Mouse (Mus musculus): ENCODE measurements around the gene Cmklr1.

Gene Cmklr1

DNA sequence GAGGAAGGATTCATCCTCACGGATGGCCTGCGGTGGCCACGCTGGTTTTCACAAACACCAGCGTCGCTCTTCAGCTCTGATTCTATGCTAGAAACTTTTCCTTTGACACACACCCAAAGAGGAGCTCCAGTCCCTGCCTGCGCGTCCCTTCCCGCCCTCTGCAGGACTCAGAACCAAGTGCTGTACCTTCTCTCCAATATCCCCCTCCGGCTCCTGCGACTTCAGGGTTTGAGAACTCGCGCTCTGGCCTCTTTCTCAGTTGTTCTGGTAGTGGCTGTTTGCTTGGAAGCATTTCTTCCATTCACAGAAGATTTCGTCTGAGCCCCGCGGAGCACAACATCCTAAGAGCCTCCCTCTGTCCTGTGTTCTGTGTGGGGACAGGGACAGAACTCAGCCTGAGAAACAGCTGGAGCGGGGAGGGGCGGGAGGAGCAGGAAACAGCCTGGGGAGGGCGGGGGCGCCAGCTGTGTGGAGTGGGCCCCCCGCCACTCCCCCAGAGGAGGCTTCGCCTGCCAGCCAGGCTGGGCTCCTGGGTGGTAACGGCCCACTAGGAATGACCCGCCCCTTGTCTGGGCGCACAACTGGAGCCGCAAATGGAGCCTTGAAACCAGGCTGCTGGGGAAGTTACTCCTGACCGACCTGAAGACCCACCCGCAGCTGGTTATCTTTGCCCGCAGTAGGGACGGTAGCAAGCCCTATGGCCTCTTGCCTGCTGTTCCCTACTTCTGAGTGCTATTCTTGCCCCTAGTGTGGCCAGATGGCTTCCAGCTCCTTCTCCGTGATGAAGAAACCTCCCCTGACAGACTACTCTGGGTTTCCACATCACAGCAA is at the start of gene Cmklr1:
Cmklr1 (minus strand) TSS at position 392 of the 831 bp plus-strand sequence.
- peak; percentile 38 for DNase-seq

DNA sequence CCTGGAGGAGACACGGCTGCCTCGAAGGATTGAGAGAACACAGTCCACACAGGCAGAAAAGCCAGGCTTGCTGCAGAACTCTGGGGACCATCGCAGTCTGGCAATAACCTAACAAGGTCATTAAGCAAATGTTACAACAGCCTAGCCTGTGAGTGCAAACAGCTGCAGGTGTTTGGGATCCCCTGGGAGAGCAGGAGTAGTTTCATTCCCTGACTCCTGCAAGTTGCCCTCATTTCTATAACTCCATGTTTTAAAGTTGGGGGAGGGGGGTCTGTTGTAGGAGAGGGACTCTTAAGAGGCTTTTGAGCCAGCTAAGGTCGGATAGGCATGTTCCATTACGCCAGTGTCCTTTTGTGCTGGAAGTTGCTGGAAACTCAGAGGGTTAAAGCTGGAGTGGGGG is 44.2 kb upstream of the Cmklr1 start:
- no peak for DNase-seq

DNA sequence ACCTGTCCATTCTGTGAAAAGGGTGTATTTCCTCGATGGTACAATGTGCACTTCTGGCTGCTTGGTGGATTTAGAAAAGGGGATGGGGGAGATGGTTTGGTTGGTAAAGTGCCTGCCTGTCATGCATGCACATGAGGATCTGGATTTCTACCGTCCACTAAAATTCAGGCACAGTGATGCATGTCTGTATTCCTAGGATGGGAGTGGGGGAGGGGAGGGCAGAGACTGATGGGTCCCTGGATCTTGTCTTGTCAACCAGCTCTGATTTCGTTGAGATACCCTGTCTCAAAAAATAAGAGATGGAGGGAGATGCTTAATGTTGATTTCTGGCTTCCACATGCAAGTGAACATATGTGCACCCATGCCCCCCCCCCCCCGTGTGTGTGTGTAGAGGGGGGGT is 43.8 kb upstream of the Cmklr1 start:
- no peak for DNase-seq

DNA sequence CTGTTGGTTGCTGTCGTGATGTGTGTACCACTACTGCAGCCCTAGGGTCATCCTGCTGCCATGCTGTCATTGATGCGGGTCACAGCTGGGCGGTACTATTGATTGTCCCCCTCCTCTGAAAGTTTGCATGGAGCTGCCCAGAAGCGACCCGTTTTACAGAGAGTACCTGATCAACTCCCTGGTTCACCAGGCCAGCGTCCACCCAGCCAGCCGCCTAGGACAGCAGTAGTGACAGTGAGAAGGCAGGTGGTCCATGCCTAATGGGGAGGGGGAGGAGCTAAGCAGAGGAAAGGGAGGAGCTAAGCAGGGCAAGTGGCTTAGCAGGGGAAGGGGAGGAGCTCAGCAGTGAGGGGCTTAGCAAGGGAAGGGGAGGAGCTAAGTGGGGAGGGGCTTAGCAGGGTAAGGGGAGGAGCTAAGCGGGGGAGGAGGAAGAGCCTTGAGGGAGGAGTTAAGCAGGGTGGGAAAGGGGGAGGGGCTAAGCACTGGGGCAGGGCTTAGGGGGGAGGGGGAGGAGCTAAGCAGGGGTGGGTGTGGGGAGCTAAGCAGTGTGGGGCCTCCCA is 43.0 kb upstream of the Cmklr1 start:
- DNase-seq, result no peak

DNA sequence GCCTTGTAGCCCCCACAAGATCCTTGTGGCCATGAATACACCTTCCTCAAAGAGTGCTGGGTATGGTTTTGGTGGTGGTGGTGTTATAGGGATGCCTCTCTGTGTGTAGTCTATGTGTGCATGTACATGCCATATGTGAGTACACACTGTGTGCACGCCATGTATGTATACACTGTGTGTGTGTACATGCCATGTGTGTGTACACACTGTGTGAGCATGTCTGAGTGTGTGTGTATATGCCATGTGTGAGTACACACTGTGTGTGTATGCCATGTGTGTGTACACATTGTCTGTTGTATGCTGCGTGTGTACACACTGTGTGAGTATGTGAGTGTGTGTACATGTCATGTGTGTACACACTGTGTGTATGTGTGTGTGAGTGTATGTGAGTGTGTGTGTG is 40.6 kb upstream of the Cmklr1 start:
- DNase-seq, result no peak

DNA sequence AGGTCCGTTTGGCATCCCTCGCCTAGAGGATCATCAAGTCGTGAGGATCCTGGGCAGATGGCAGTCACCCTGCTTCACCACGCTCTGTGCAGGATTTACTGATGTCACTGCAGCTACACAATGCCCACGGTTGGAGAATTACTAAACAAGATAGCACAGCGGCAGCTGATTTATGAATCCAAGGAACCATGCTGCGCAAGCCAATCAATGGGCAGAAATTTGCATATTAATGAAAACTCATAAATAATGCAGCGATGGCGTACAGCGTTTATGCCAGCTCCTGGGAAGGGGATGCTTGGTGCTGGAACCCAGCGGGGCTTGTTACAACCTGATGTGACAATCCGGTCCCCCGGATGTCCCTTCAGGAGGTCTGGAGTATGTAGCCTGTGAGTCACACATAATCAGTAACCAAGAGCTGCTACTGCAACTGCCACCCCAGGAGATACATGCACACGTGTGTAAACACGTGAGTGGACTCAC is 39.9 kb upstream of the Cmklr1 start:
- no peak for DNase-seq

DNA sequence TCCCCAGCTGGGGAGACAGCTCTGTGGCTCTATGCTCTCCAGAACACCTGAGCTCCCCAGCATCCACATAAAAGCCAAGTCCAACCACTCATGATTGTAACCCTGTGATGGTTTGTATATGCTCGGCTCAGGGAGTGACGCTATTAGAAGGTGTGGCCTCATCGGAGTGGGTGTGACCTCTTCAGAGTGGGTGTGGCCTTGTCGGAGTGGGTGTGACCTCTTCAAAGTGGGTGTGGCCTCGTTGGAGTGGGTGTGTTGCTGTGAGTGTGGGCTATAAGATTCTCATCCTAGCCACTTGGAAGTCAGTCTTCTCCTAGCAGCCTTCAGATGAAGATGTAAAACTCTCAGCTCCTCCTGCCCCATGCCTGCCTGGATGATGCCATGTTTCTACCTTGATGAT is 37.3 kb upstream of the Cmklr1 start:
- no peak for DNase-seq

DNA sequence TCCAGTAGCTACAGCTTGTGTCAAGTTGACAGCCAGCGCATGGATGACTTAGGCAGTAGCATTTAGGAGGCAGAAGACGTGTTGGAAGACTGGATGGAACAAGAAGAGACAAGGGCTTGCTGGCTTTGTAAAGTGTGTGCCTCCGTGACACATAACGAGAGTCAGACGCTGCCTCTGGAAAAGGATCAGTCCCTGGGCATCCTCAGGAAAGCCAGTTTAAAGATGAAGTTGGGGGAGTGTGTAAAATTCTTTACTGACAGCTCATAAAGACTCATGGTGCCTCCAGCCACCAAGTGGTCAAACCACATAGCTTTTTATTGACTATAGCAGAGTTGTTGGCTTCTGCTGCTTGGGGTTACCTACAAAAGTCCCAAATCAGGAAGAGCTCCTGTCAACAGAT is 35.2 kb upstream of the Cmklr1 start:
- no peak for DNase-seq

DNA sequence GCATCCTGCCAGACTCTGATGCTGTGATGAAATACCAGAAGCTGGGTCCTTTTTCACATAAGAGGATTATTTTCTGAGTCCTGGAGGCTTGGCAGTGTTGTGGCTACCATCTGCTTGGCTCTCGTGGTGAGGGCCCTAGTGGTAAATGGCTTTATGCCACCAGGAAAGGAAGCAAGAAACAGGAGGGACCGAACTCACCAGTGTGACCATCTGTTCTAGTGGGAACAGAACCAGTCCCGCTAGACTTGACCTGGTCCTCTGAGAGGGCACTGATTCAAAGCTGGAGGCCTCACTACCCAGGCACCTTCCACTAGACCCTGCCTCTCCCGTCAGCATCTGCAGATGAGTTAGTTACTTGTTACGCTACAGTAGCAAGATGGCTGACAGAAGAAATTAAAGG is 33.0 kb upstream of the Cmklr1 start:
- no peak for DNase-seq

DNA sequence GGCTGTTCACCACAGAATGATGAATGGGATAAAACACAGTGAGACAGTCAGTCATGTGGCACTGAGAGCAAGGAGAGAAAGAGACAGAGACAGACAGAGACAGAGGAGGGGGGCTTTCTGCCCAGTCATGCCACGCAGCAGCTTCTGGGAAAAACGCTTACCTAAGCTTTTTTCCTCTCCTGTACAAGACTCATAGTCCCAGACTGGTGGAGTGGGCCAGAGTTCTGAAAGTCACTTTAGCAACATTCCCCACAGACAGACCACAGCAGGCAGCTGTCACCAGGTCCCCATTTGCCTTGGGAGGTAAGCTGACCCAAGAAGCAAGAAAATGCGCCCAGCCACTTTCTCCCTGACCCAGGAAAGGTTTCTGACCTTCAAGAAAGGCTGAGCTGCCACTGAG is 32.2 kb upstream of the Cmklr1 start:
- no peak for DNase-seq

DNA sequence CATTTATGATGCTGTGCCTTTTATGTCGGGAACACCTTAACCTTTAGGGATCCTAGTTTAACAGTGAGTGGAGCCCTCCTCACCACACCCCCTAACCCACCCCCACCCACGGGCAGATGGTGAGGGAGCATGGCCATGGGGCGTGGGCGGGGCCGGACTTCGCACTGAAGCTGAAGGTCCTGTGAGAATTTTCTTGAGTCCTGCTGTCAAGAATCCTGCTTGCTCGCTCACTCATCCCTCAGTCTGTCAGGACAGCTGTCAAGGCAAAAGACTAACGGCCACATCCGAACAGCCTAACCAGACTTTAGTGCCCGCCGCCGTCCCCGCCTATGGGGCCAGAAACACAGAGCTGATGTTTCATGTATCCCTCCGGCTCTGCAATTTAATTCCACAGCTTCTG is 31.0 kb upstream of the Cmklr1 start:
- no peak for DNase-seq

DNA sequence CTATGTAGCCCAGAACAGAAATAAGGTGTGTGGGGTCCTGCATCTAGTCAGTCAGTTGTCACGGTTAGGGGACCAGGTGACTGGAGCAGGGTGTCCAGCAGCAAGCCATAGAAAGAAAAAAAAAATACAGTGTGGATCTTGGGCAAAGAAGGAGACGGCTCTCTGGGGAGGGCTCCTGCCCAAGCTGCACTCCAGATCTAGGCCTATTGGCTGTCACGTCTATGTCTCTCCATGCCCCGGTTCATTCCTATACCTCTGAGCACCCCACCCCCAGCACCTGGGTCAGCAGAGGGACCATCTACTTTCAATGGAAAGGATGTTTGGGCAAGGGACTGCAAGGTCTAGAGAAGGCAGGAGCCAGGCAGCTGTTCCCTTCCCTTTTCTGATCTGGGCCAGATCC is 29.3 kb upstream of the Cmklr1 start:
- no peak for DNase-seq

DNA sequence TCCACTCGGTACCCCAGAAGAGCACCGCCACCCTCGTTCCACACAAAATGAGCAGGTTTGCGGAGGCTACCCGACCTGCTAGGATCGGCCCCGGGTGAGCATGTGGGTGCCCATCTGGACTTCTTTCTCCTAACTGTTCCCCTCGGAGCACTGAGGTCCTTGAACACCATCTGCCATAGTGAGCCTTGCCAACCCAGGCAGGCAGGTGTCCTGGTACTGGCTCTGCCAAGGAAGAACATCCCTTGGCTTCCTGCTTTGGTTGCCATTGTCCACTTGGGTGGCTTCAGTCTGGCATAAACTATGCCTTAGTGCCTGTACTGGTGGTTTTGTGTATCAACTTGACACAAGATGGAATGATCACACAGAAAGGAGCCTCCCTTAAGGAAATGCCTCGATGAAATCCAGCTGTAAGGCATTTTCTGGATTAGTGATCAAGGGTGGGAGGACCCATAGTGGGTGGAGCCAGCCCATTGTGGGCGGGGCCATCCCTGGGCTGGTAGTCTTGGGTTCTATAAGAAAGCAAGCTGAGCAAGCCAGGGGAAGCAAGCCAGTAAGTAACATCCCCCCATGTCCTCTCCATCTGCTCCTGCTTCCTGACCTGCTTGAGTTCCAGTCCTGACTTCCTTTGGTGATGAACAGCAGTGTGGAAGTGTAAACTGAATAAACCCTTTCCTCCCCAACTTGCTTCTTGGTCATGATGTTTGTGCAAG is 28.7 kb upstream of the Cmklr1 start:
- DNase-seq, result no peak

DNA sequence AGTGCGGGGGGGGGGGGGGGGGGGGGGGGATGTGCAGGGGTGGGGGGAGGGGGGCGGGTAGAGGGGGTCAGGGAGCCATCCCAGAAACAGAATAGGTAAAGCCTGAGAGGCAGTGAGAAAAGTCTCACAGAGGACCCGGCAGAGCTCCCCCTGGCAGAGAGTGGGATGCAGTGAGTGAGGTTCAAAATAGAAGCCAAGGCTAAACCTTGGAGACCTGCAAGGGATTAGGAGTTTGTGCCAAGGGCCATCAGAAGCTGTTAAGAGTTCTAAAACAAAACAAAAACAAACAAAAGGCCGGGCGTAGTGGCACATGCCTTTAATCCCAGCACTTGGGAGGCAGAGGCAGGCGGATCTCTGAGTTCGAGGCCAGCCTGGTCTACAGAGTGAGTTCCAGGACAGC is 27.3 kb upstream of the Cmklr1 start:
- no peak for DNase-seq

DNA sequence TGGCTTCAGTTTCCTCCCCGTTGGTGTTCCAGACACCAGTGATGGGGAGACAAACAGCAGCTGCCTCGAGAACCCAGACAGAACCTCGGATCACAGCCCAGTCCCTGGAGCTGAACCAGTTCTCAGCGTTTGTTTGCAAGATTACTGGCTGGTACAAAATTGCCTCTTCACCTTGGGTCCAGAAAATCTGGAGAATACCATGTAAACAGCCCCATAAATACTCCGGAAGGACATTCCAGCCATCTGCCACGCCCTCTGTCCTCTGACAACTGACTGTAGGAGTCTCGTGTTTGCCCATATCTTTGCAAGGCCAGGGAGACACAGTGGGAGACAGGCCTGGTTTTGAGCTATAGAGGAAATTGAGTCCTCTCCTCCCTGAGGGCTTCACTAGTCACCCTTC is 24.6 kb upstream of the Cmklr1 start:
- DNase-seq, result no peak

DNA sequence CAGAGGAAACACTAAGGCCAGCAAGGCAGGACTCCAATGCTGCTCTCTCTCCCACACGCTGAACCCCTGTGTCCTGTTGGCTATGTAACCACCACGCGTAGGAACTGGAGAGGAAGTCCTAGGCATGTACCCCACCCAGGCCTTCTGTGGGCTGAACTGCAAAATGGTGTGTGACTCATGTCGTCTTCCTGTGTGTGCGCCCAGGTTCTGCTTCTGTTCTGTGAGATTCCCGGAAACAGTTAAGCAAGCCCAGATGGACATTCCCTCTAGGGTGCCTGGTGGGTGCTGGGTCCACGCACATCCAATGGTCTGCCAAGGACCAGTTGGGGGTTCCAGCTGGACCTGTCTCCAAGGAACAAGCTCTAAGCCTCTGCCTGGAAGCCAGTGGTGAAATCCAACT is 22.2 kb upstream of the Cmklr1 start:
- no peak for DNase-seq

DNA sequence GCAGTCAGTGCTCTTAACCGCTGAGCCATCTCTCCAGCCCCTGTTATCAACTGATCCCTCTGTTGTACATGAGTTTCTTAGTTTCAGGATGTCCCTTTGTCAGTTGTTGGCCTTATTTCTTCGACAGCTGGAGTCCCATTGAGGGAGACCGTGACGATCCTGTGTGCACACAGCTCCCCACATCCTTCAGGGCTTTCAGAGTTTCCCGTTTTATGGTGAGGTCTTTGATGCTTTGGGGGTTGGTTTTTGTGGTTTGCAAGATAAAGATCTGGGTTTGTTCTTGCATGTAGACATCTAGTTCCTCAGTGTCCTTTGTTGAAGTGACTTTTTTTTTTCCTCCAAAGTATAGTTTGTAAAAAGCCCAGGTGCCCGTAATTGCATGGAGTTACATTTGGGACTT is 20.4 kb upstream of the Cmklr1 start:
- peak; percentile 38 for DNase-seq

DNA sequence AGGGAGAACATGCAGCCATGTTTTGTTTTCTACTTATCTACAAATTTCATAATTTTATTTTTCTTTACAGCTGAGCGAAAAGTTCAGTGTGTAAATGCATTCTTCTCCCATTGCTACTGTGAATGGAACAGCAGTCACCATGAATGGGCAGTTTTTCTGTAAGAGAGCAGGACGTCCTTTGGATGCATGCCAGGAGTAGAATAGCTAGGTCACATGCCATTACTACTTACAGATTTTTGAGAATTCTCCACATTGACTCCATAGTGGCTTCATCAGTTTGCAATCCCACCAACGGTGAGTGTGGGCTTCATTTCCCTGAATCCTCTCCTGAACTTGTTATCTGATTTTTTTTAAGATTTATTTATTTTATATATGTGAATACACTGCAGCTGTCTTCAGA is 19.9 kb upstream of the Cmklr1 start:
- no peak for DNase-seq

DNA sequence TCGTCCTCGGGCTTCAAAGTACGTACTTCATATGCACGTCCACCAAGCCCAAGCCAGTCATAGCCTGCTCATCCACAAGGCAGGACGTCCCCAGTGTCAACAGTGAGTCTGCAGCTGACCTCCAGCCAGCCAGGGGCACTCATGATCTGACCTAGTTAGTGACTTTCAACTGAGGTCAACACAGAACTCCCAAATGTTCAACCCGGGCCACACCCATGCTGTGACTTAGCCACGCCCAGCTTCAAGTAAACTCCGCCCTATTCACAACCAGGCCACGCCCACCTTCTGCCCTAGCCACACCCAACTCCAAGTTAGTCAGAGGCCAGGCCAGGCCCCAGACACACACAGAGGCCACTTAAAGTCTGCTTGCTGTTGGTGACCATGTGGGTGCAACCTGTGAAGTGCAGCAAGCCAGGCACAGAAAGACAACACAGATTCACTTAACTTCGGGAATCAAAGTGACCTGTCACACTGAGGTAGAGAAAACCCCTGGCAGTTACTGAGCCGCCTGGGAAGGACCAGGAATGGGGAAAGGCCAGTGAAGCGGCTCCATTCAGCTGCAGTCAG is 14.5 kb upstream of the Cmklr1 start:
- DNase-seq, result no peak

DNA sequence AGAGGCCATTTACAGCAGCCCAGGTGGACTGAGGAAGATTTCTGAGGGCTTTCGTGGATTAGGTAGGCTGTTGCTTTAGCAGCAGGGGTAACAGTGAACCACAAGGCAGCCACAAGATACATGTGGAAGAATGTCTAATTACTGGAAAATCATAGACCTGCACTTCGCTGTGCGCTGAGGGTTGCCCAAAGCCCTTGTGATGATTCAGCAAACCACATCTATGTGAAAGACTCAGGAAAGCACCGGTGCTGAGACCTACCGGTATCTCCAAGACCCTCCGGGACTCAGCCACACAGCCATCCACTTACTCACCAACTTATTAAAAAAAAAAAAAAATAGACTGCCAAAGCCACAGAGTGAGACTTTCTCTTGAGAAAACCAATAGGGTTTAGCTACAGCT is 13.9 kb upstream of the Cmklr1 start:
- no peak for DNase-seq

DNA sequence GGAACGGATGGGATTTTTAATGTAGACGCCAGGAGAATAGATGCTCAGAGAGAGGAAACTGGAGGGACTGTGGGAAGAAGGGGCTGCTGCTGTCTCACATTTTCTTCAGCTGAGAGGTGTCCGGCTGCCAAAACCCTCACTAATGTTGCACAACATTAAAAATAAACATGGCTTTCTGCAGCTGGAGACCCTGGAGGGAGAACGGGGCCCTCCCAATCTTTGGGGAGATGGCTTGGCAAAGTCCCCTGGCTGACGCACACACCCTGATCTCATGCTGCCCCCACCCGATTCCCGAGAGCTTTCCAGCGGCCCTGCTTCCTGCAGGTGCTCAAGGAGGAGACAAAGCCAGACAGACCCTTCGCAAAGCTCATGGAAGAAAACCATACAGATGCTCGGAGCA is 10.6 kb upstream of the Cmklr1 start:
- DNase-seq, result no peak

DNA sequence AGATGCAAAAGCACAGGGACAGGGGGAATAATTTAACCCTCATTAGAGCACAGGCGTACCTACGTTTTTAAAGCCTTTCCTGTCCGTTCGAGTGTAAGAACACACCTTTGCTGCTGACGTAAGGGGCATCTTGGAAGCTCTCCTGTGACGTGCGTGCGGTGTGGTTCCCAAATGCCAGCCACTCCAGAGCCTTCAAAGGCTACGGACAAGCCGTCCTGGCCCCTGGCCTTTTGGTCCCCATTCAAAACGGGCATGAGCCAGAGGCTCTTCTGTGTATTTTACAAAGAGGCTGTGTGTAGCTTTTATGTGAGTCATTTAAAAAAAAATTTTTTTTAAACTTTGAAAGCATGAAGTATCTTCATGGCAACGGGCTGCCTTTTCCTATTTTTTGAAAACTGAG is 4.6 kb upstream of the Cmklr1 start:
- no peak for DNase-seq

DNA sequence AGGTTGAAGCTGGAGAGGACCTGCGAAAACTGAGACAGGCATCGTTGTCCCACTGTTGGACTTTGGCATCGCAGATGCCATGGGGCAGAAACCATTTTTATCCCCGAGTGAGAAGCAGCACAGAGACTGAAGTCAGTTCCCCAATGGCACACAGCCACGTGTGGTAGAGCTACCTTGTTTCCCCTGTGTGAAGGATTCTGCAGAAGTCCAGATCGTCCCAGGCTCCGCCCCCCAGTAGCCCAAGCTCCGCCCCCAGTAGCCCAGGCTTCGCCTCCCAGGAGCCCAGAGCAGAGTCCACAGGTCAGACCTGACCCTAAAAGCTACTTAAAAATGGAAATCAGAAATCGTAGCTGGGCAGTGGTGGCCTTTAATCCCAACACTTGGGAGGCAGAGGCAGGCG is 4.0 kb upstream of the Cmklr1 start:
- no peak for DNase-seq

DNA sequence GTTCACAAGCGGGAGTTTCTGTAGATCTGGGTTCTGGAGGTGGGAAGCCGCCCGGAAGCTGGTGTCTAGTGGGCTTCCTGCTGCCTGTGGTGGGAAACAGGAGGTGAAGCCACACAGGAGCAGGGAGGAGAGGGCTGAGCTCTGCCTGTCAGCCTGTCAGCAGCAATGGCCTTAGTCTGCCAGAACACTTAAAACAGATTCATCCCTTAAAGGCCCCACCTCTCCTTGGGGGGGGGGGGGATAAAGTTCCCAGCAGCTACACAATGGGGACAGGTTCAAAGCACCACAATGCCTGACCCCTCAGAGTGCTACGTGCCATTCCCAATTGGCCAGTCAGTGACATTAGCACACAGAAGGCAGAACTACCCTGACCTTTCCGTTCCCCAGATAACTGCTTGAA is 2.0 kb upstream of the Cmklr1 start:
- no peak for DNase-seq

Measured in thymus, postnatal 4 days (tissue).